Mouse (Mus musculus) testis, adult 2 months (tissue): ENCODE results near the gene Guca2b.

ENCODE experiments used
- CTCF ChIP-seq: fragments of 200-500 bp; IDR thresholded peaks from 2 replicates; pipeline ENCODE4 v1.5.1; 2012; ENCODE audit warnings: low read depth, mild to moderate bottlenecking, inconsistent platforms, low read length, moderate library complexity; ENCODE audit not compliant: control insufficient read depth, insufficient read depth, insufficient replicate concordance
- POLR2A ChIP-seq: fragments of 200-500 bp; IDR thresholded peaks from 2 replicates; pipeline ENCODE4 v1.6.1; 2012; ENCODE audit warnings: low read depth, mild to moderate bottlenecking, inconsistent platforms, low read length, moderate library complexity; ENCODE audit not compliant: control insufficient read depth

DNA sequence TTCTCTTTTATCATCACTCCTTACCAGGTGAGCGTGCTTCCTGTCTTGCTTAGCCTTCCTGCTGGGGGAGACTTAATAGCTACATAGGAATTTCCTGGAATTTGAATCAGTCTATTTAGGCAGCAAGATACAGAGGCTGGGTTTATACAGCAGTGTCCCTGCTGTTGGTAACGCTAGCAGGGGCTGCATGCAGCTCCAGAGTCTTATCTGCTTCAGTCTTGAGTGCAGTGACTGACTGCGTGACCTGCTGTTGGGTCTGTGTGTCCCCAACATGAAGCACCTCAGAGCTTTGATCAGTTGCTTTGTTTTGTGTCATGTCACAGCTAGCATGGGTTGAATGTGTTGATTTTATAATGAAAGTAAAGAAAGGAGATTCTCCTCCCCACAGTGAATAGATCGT is 31.4 kb downstream of the Guca2b start:
- no peak for TF ChIP-seq POLR2A
- no peak for TF ChIP-seq CTCF
